Mouse (Mus musculus) midbrain, embryonic 11.5 days (tissue): Measurements from ENCODE around the gene Dnah6. TPM values are rescaled to one million over a fixed set of nuclear protein-coding genes. Genes with fewer than 3 reads are reported as not detected.
A peak's percentile ranks its signal among the peaks of the same experiment; 100 is the strongest.

Experiments used
- ATAC-seq: fragments of 200-750 bp; cut with Nextera tagmentation; 2 replicates; pipeline ENCODE4 v1.8.0; 2017; ENCODE audit warnings: moderate TSS enrichment, moderate library complexity; ENCODE audit not compliant: low FRiP score
- DNase-seq: peaks from one replicate; pipeline ENCODE4 v3.0.0; 2015; ENCODE audit warnings: low spot score; ENCODE audit errors: missing footprints
- H3K27ac ChIP-seq: fragments of 300-500 bp; sonication (generic); 2 replicates; pipeline ENCODE4 v1.5.1; 2014; ENCODE audit warnings: low read depth, low read length
- H3K27me3 ChIP-seq: fragments of 300-500 bp; sonication (generic); 2 replicates; pipeline ENCODE4 v1.6.1; 2014; ENCODE audit warnings: mild to moderate bottlenecking, low read length, moderate library complexity, mixed read lengths; ENCODE audit not compliant: control insufficient read depth, insufficient read depth
- H3K36me3 ChIP-seq: fragments of 300-500 bp; sonication (generic); 2 replicates; pipeline ENCODE4 v1.6.1; 2014; ENCODE audit warnings: mild to moderate bottlenecking, low read length, moderate library complexity, mixed read lengths; ENCODE audit not compliant: control insufficient read depth, insufficient read depth
- H3K4me1 ChIP-seq: fragments of 300-500 bp; sonication (generic); 2 replicates; pipeline ENCODE4 v1.6.1; 2014; ENCODE audit warnings: low read length; ENCODE audit not compliant: control insufficient read depth, insufficient read depth
- H3K4me2 ChIP-seq: fragments of 300-500 bp; sonication (generic); 2 replicates; pipeline ENCODE4 v1.6.1; 2014; ENCODE audit warnings: mild to moderate bottlenecking, moderate library complexity
- H3K4me3 ChIP-seq: fragments of 300-500 bp; sonication (generic); 2 replicates; pipeline ENCODE4 v1.5.1; 2014; ENCODE audit warnings: low read depth, low read length
- H3K9ac ChIP-seq: fragments of 300-500 bp; sonication (generic); 2 replicates; pipeline ENCODE4 v1.6.1; 2014; ENCODE audit warnings: low read length
- H3K9me3 ChIP-seq: fragments of 300-500 bp; sonication (generic); 2 replicates; pipeline ENCODE4 v1.6.1; 2016; ENCODE audit warnings: low read length; ENCODE audit not compliant: control insufficient read depth
- WGBS: fragments of 180-500 bp; shearing (Covaris S2); extraction: QIAGEN DNeasy Blood & Tissue Kit; methylation state at CpG from one replicate; pipeline ENCODE4 v1.1.7; 2014; 5-methylcytosine and 5-hydroxymethylcytosine counted together
- polyA plus RNA-seq: library from polyadenylated mRNA; unstranded; fragments of >200 nt; fragmentation: Nextera tagmentation; extraction: Ambion mirVana; gene quantifications from 2 replicates; pipeline ENCODE4 v1.2.1, GENCODE M21; 2014

Gene Dnah6
- polyA plus RNA-seq, 1 experiment from 2014 or later, result 0.05 TPM

DNA sequence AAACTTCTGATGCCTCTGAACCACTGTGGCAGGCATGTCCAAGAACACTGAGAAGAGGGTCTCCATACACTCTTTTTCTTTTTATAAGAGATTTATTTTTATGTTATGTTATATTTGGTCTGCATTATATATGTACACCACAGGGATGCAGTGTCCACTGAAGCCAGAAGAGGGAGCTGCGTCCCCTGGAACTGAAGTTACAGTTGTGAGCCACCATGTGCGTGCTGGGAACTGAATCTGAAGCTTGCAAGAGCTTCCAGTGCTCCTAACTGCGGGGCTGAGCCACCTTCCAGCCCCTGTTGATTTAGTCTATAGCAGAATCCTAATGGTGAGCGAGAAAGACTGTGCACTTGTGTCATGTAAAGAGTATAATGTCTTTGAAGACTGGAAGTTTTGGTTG lies 78.7 kb downstream of the Dnah6 start:
- DNase-seq (no peak), ATAC-seq (no peak)
- 85% methylated on average over 4 of the region's 4 CpGs for WGBS
- Histone ChIP-seq H3K27ac (no peak overlapping the region), H3K36me3 (no peaks in the 10 kb centered on the region), H3K9me3 (no peaks in the 10 kb centered on the region), H3K9ac (no peak overlapping the region), H3K4me3 (no peak overlapping the region), H3K4me1 (no peaks in the 10 kb centered on the region), H3K4me2 (no peak overlapping the region), H3K27me3 (no peaks in the 10 kb centered on the region)

DNA sequence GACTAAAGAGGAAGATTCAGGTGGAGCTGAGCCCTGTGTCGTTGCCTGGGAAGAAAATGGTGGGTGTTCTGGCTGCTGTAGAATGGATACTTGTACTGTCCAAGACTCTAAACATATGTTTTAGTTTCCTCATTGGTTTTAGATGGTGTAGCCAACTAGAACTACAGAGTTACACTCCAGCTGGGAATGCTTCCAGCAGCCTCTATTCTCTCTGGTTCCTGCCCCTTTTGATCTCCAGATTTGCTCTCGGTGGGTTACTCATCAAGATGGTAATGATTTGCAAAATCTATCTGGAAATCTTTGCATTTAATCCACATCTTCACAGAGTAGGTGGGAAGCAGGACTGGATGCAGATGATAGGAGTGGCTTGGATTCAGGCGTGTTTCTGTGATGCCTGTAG lies 80.6 kb downstream of the Dnah6 start:
- no peak for ATAC-seq
- Histone ChIP-seq H3K4me3 (no peak overlapping the region), H3K27me3 (no peaks in the 10 kb centered on the region), H3K27ac (no peak overlapping the region), H3K36me3 (no peaks in the 10 kb centered on the region), H3K9me3 (no peaks in the 10 kb centered on the region), H3K9ac (no peak overlapping the region), H3K4me1 (no peaks in the 10 kb centered on the region), H3K4me2 (no peak overlapping the region)
- 75% methylated on average over 3 of the region's 3 CpGs for WGBS
- DNase-seq, result no peak

DNA sequence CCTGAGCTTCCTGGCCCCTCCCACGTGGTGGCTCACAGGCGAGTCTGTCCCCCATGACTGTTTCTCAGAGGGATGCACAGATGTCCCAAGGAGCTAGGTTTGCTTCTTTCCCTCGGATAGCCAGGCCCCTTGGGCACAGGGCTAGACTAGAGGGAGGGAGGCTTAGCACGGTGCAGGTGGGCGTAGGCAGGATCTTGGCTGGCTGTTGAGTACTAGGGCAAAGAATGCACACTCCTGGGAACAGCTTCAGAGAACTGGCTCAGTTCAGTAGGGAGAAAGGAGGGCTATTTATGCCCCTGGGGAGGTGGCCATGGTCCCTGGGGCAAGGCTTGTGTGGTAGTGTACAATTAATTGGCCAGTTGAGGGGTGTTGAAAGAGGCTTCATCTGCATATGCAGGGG lies 88.7 kb downstream of the Dnah6 start:
- Histone ChIP-seq H3K4me1 (no peaks in the 10 kb centered on the region), H3K27ac (no peak overlapping the region), H3K9me3 (no peaks in the 10 kb centered on the region), H3K9ac (no peak overlapping the region), H3K27me3 (no peaks in the 10 kb centered on the region), H3K4me2 (no peak overlapping the region), H3K36me3 (no peaks in the 10 kb centered on the region), H3K4me3 (no peak overlapping the region)
- WGBS, result 61% methylated on average over 5 of the region's 5 CpGs
- DNase-seq, result no peak
- ATAC-seq, result no peak

DNA sequence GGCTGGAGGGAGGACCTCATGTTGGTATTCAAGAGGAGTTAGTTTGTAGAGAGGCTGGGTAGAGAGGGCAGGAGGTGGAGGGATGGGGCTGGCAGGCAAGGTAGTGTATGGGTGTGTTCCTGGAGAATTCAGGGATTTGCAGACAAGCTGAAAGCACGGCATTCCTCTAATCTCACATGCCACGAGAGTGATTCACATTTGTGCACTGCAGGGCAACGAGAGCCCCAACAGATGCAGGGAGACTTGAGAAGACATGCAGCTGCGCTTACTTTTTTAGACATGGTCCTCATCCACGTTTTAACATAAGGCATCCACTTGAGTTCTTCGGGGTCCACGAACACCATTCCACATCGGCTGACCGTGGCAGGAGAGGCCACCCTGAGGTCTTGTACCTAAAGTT lies 93.9 kb downstream of the Dnah6 start:
- no peaks in the 10 kb centered on the region for H3K9me3 ChIP-seq
- H3K27ac ChIP-seq, result no peak overlapping the region
- no peaks in the 10 kb centered on the region for H3K4me1 ChIP-seq
- no peaks in the 10 kb centered on the region for H3K27me3 ChIP-seq
- H3K9ac ChIP-seq, result no peak overlapping the region
- ATAC-seq, result no peak
- no peak overlapping the region for H3K4me2 ChIP-seq
- H3K36me3 ChIP-seq, result no peaks in the 10 kb centered on the region
- no peak overlapping the region for H3K4me3 ChIP-seq
- WGBS, result 84% methylated on average over 9 of the region's 9 CpGs
- DNase-seq, result no peak

DNA sequence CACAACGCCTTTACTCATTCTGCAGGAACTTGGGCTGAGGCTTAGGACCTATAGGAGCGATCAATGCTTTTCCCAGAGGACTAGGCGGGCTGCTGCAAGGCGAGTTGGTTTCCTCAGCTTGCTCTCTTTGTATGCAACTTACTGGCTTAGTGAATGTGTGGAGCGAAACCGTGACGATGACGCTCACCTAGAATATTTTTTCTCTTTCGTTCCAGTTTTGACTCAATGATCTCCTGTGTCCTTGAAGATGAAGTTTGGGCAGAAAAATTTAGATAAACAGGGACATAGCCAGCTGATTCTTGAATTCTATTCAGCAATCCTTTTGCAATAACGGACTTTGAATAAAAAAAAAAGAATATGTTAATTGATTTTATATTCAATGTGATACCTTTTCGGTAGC lies 101.1 kb downstream of the Dnah6 start:
- Histone ChIP-seq H3K9ac (no peak overlapping the region), H3K4me3 (no peak overlapping the region), H3K36me3 (no peaks in the 10 kb centered on the region), H3K4me1 (no peaks in the 10 kb centered on the region), H3K9me3 (no peaks in the 10 kb centered on the region), H3K4me2 (no peak overlapping the region), H3K27me3 (no peaks in the 10 kb centered on the region), H3K27ac (no peak overlapping the region)
- 89% methylated on average over 11 of the region's 11 CpGs for WGBS
- no peak for DNase-seq
- no peak for ATAC-seq

DNA sequence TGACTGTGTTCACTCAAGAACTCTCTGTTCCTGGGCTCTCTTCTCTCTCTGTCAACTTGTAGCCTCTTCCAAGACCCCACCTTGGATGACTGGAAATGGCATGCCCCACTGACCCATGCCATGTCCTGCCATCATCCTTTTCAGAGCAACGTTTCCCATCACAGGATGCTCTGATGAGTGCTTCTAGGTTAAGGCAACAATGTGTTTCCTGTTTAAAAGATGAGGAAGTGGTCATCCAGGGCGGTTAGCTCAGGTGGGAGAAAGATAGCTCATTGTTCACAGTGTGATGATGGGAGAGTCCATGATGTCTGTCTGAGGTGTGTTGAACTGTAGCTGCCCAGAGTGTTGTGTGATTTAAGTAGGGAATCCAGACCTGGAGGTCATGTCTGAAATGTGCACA lies 107.6 kb downstream of the Dnah6 start:
- H3K27ac ChIP-seq, result no peak overlapping the region
- no peak overlapping the region for H3K4me3 ChIP-seq
- WGBS, result 82% methylated on average over 2 of the region's 2 CpGs
- H3K27me3 ChIP-seq, result no peaks in the 10 kb centered on the region
- no peaks in the 10 kb centered on the region for H3K4me1 ChIP-seq
- no peak overlapping the region for H3K4me2 ChIP-seq
- no peak overlapping the region for H3K9ac ChIP-seq
- no peaks in the 10 kb centered on the region for H3K9me3 ChIP-seq
- no peak for ATAC-seq
- no peak for DNase-seq
- no peaks in the 10 kb centered on the region for H3K36me3 ChIP-seq

DNA sequence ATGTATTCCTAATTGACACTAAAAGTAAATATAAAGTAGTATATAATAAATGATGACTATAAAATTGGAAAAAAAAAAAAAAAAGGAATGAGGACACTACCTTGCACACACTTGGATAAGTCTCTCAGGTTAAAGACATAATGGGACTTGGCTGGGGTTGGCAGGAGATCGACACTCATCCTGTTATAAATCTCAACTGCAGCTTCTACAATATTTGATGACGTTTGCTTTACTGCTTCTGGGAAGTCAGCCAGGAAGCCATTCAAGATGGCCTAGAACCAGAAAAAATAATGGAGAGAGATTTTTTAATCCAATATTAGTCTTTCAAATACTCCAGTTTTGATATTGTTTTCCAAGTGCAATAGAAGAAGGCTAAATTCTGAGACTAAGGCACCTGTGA lies 108.1 kb downstream of the Dnah6 start:
- ATAC-seq (no peak), DNase-seq (no peak)
- Histone ChIP-seq H3K4me3 (no peak overlapping the region), H3K4me1 (no peaks in the 10 kb centered on the region), H3K4me2 (no peak overlapping the region), H3K27me3 (no peaks in the 10 kb centered on the region), H3K9me3 (no peaks in the 10 kb centered on the region), H3K27ac (no peak overlapping the region), H3K9ac (no peak overlapping the region), H3K36me3 (no peaks in the 10 kb centered on the region)
- WGBS, result 90% methylated on average over 2 of the region's 2 CpGs

DNA sequence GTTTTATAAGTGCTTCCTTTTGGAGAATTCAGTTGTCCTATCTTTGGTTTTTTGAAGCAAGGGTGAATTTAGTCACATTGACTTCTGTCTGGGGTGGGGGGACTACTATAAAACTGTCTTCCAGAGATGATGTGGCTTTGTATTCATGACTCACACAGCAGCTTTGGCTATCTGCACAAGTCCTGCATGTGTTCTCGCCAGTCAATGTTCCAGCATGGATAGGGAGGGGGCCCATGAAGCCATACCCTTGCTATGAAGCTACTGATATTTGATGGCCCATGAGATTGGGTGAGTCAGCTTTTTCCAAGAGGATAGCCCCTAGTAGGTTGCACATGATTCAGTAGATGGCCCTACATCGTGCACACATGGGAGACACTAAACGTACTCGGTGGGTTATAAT lies 128.3 kb downstream of the Dnah6 start:
- 90% methylated on average over 4 of the region's 4 CpGs for WGBS

DNA sequence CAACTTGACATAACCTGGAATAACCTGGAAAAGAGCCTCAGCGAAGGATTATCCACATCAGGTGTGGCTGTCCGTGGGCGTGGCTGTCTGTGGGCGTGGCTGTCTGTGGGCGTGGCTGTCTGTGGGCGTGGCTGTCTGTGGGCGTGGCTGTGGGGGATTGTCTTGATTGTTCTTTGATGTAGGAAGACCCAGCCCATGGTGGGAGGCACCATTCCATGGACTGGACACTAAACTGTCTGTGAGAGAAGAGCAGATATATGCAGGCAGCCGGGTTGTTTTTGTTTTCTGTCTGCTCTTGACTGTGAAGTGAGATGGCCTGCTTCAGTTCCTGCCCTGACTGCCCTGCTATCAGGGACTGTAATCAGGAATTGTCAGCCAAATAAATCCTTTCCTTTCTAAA lies 130.6 kb downstream of the Dnah6 start:
- Histone ChIP-seq H3K4me2 (no peak overlapping the region), H3K4me3 (no peak overlapping the region), H3K9ac (no peak overlapping the region), H3K4me1 (no peaks in the 10 kb centered on the region), H3K9me3 (no peaks in the 10 kb centered on the region), H3K27ac (no peak overlapping the region), H3K36me3 (no peaks in the 10 kb centered on the region), H3K27me3 (no peaks in the 10 kb centered on the region)
- 78% methylated on average over 8 of the region's 8 CpGs for WGBS
- ATAC-seq (no peak), DNase-seq (peak; percentile 17)

More for the DNA sequence above, 128.3 kb downstream of the Dnah6 start:
- DNase-seq (no peak), ATAC-seq (no peak)
- H3K4me1 ChIP-seq, result no peaks in the 10 kb centered on the region
- no peaks in the 10 kb centered on the region for H3K36me3 ChIP-seq
- no peak overlapping the region for H3K4me2 ChIP-seq
- H3K27me3 ChIP-seq, result no peaks in the 10 kb centered on the region
- no peaks in the 10 kb centered on the region for H3K9me3 ChIP-seq
- no peak overlapping the region for H3K27ac ChIP-seq
- H3K9ac ChIP-seq, result no peak overlapping the region
- H3K4me3 ChIP-seq, result no peak overlapping the region

DNA sequence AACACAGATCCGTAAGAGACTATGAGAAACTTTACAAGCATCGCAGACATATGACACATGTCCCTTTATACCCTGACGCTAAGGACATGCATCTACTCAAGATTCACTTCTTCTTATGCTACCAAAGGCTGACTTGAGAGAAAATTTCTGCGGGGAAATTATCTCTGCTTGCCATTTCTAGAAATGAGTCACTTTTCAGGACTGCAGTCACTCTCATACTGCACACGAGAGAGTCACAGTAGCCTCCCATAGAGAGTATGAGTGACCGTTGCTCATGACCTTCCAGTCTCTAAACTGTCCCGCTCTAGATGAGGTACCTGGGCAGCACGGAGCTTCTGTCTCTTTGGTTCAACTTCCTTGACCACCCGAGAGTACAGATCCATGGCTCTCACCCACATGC lies 138.9 kb downstream of the Dnah6 start:
- Histone ChIP-seq H3K9me3 (no peaks in the 10 kb centered on the region), H3K27me3 (no peaks in the 10 kb centered on the region), H3K9ac (no peak overlapping the region), H3K4me3 (no peak overlapping the region), H3K27ac (no peak overlapping the region), H3K4me2 (no peak overlapping the region), H3K4me1 (no peaks in the 10 kb centered on the region), H3K36me3 (no peaks in the 10 kb centered on the region)
- DNase-seq (peak; percentile 60), ATAC-seq (no peak)
- WGBS, result 93% methylated on average over 9 of the region's 9 CpGs
